Mouse (Mus musculus) gonadal fat pad, adult 2 months (tissue): Measurements from ENCODE around the gene Pirb. TPM values are rescaled to one million over a fixed set of nuclear protein-coding genes. Genes with fewer than 3 reads are reported as not detected.
"Not testable (repeated sequence)": the region's sequence is repeated elsewhere in the genome, so short reads cannot be mapped to it uniquely, and the experiment has no call there.

Experiments
- DNase-seq: peaks from one replicate; pipeline ENCODE4 v3.0.0-alpha.2; 2012; ENCODE audit warnings: low read depth
- polyA plus RNA-seq: library from polyadenylated mRNA; depleted of rRNA; stranded (reverse); fragments of >200 nt; gene quantifications from 2 replicates; pipeline ENCODE4 v1.2.3, GENCODE M21; 2012; rRNA removed

Gene Pirb
- 10.7 and 16.1 TPM in 2 replicates for polyA plus RNA-seq

- not testable (repeated sequence) for DNase-seq
Observed at GRCm38 (mm10) chr7:3720268-3720667, at the start of gene Pirb. Pirb (minus strand) TSS chr7:3720391.

- DNase-seq = not testable (repeated sequence)
Observed at GRCm38 (mm10) chr7:3732675-3733074, 12.5 kb upstream of the Pirb start.

GRCm38 (mm10) chr7:3725459-3725858 is 5.3 kb upstream of the Pirb start:
- not testable (repeated sequence) for DNase-seq

- no peak for DNase-seq
Observed at GRCm38 (mm10) chr7:3715249-3715648, 4.9 kb downstream of the Pirb start.

GRCm38 (mm10) chr7:3712264-3712942 is 7.8 kb downstream of the Pirb start:
- no peak for DNase-seq

GRCm38 (mm10) chr7:3709000-3709399 is 11.2 kb downstream of the Pirb start:
- no peak for DNase-seq

GRCm38 (mm10) chr7:3708447-3708980 is 11.7 kb downstream of the Pirb start:
- not testable (repeated sequence) for DNase-seq

GRCm38 (mm10) chr7:3707568-3708413 is 12.4 kb downstream of the Pirb start:
- DNase-seq = no peak

GRCm38 (mm10) chr7:3707027-3707426 is 13.2 kb downstream of the Pirb start:
- no peak for DNase-seq

- no peak for DNase-seq
Observed at GRCm38 (mm10) chr7:3706343-3706934, 13.8 kb downstream of the Pirb start.

- no peak for DNase-seq
Observed at GRCm38 (mm10) chr7:3705911-3706310, 14.3 kb downstream of the Pirb start.

GRCm38 (mm10) chr7:3705461-3705860 is 14.7 kb downstream of the Pirb start:
- DNase-seq = not testable (repeated sequence)

GRCm38 (mm10) chr7:3704475-3704874 is 15.7 kb downstream of the Pirb start:
- no peak for DNase-seq

- DNase-seq = peak; percentile 78
Observed at GRCm38 (mm10) chr7:3703879-3704441, 16.2 kb downstream of the Pirb start, which contains the start of gene Rps9. Rps9 (plus strand) TSS chr7:3703993.

GRCm38 (mm10) chr7:3703148-3703878 is 16.9 kb downstream of the Pirb start:
- no peak for DNase-seq

- no peak for DNase-seq
Observed at GRCm38 (mm10) chr7:3698471-3698870, 21.7 kb downstream of the Pirb start.

- not testable (repeated sequence) for DNase-seq
Observed at GRCm38 (mm10) chr7:3694949-3695305, 25.3 kb downstream of the Pirb start.

GRCm38 (mm10) chr7:3694076-3694948 is 25.9 kb downstream of the Pirb start:
- DNase-seq = peak; percentile 68

- DNase-seq = no peak
Observed at GRCm38 (mm10) chr7:3693809-3694075, 26.4 kb downstream of the Pirb start.

- peak; percentile 94 for DNase-seq
Observed at GRCm38 (mm10) chr7:3692987-3693808, 27.0 kb downstream of the Pirb start, which contains the start of gene Mboat7. Mboat7 (minus strand) TSS chr7:3693523.
